Mouse (Mus musculus) liver, postnatal 0 days (tissue): Measurements from ENCODE around the gene Rnf111.

ENCODE experiments used
- CTCF ChIP-seq: sonication (generic); IDR thresholded peaks from 2 replicates; pipeline ENCODE4 v1.5.1; 2016; ENCODE audit warnings: antibody characterized with exemption, low read depth
- EP300 ChIP-seq: IDR thresholded peaks from 2 replicates; pipeline ENCODE4 v1.6.1; 2016; ENCODE audit warnings: antibody characterized with exemption, low read depth, mild to moderate bottlenecking

GRCm38 (mm10) chr9:70511681-70512080 lies 8.2 kb upstream of the Rnf111 start:
- no peak for TF ChIP-seq EP300
- no peak for TF ChIP-seq CTCF
